Mouse (Mus musculus) liver, embryonic 14.5 days (tissue): Measurements from ENCODE around the gene Hand1. TPM values are rescaled to one million over a fixed set of nuclear protein-coding genes. Genes with fewer than 3 reads are reported as not detected.

ENCODE experiments used
- ATAC-seq: fragments of 200-750 bp; cut with Nextera tagmentation; 2 replicates; pipeline ENCODE4 v1.8.0; 2017; ENCODE audit warnings: moderate number of reproducible peaks, mild to moderate bottlenecking, moderate library complexity; ENCODE audit not compliant: insufficient read depth
- DNase-seq, 3 experiments: peaks; one replicate each; pipeline ENCODE4 v3.0.0-alpha.2; 2012 to 2013; ENCODE audit warnings: low read depth in 3 of 3, low spot score in 3 of 3
- H3K27ac ChIP-seq: fragments of 300-500 bp; sonication (generic); 2 replicates; pipeline ENCODE4 v1.5.1; 2014; ENCODE audit warnings: moderate library complexity, mild to moderate bottlenecking, control low read depth, inconsistent platforms
- H3K27me3 ChIP-seq: fragments of 300-500 bp; sonication (generic); 2 replicates; pipeline ENCODE4 v1.6.1; 2014; ENCODE audit warnings: mild to moderate bottlenecking, low read length, moderate library complexity; ENCODE audit not compliant: control insufficient read depth, insufficient read depth
- H3K36me3 ChIP-seq: fragments of 300-500 bp; sonication (generic); replicated peaks from 2 replicates; pipeline ENCODE4 v1.6.1; 2014; ENCODE audit warnings: low read depth; ENCODE audit not compliant: control insufficient read depth, insufficient read depth
- H3K4me1 ChIP-seq, 2 experiments: fragments of 200-500 bp in 1 of 2; fragments of 300-500 bp in 1 of 2; sonication (generic) in 1 of 2; replicated peaks; 2 replicates each; pipeline ENCODE4 v1.6.1; 2012 to 2014; ENCODE audit warnings: antibody characterized with exemption in 1 of 2, inconsistent platforms in 1 of 2, low read length in 1 of 2; ENCODE audit not compliant: control insufficient read depth in 2 of 2, insufficient read depth in 2 of 2
- H3K4me2 ChIP-seq: fragments of 300-500 bp; sonication (generic); 2 replicates; pipeline ENCODE4 v1.6.1; 2014; ENCODE audit warnings: low read depth, mild to moderate bottlenecking, control low read depth, moderate library complexity
- H3K4me3 ChIP-seq, 2 experiments: fragments of 200-500 bp in 1 of 2; fragments of 300-500 bp in 1 of 2; sonication (generic) in 1 of 2; 2 replicates each; pipeline ENCODE4 v1.5.1; 2012 to 2014; ENCODE audit warnings: low read depth in 2 of 2, low read length in 2 of 2, mild to moderate bottlenecking in 2 of 2, control low read depth in 1 of 2, inconsistent platforms in 1 of 2, moderate library complexity in 1 of 2; ENCODE audit not compliant: insufficient read depth in 1 of 2
- H3K9ac ChIP-seq: fragments of 300-500 bp; sonication (generic); replicated peaks from 2 replicates; pipeline ENCODE4 v1.6.1; 2014; ENCODE audit warnings: mild to moderate bottlenecking, control low read depth, moderate library complexity
- H3K9me3 ChIP-seq: fragments of 300-500 bp; sonication (generic); 2 replicates; pipeline ENCODE4 v1.6.1; 2016; ENCODE audit warnings: low read length, mixed read lengths; ENCODE audit not compliant: control insufficient read depth
- CTCF ChIP-seq: IDR thresholded peaks from 2 replicates; pipeline ENCODE4 v1.5.1; 2016; ENCODE audit warnings: antibody characterized with exemption, low read depth, control low read depth
- EP300 ChIP-seq: IDR thresholded peaks from 2 replicates; pipeline ENCODE4 v1.6.1; 2016; ENCODE audit warnings: antibody characterized with exemption, low read depth
- WGBS: fragments of 180-500 bp; shearing (Covaris S2); extraction: QIAGEN DNeasy Blood & Tissue Kit; methylation state at CpG from one replicate; pipeline ENCODE4 v1.1.7; 2014; ENCODE audit not compliant: insufficient replicate concordance; 5-methylcytosine and 5-hydroxymethylcytosine counted together
- polyA plus RNA-seq, 2 experiments: library from polyadenylated mRNA; depleted of rRNA in 1 of 2; stranded (reverse) in 1 of 2; unstranded in 1 of 2; fragments of >200 nt; fragmentation: Nextera tagmentation in 1 of 2; extraction: Ambion mirVana in 1 of 2; gene quantifications; 2 replicates each; pipeline versions ENCODE4 v1.2.1 to v1.2.3; 2012 to 2014

Gene Hand1
- polyA plus RNA-seq (2012; rRNA removed) (0.19 and 0.32 TPM in 2 replicates), polyA plus RNA-seq (2014; fragmentation: Nextera tagmentation; extraction: Ambion mirVana) (0.18 TPM in 1 of 2 replicates, not detected in the other)

DNA sequence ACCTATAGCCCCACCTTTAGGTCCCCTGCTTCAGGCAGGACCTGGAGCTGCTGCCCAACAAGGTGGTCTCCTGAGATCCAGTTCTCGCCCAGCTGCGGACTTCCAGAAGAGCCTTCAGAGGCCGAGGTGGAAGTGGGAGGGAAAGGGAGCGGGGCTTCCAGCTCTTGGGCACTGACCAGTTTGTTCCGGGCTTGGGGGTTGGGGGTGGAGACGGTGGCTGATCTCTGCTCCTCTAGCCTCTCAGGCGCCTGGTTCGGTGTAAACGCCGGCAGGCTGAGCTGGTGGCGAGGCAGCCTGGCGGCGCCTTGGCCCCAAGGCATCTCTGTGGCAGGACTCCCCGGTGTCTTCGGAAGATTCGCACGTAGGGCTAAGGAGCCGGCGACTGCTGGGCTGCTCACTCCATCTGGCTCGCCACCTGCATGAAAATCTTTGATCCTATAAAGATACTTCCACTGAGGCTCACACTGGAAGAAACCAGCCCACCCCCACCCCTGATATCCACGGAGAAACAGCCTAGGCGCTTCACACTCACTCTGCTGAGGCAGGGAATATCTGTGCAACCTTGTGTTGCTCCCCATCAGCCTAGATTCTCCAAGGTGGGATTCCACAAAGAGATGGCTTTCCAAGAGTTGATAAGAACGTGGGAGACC, at the start of gene Hand1:
Gene Hand1, minus strand, starts transcription at position 267 of the 650 bp plus-strand sequence.
- peaks cover 98% of the 10 kb centered on the region for H3K27me3 ChIP-seq
- no peak within 1 kb of the TSS for H3K4me2 ChIP-seq
- no peak for ATAC-seq
- no peak within 1 kb of the TSS for H3K4me3 ChIP-seq
- no peak for DNase-seq
- H3K9ac ChIP-seq = no peak within 1 kb of the TSS
- TF ChIP-seq EP300 (no peak), CTCF (no peak)
- no peaks in the 10 kb centered on the region for H3K9me3 ChIP-seq
- no peaks in the 10 kb centered on the region for H3K36me3 ChIP-seq
- WGBS = 6% methylated on average over 23 of the region's 23 CpGs
- H3K27ac ChIP-seq = no peak within 1 kb of the TSS
- H3K4me1 ChIP-seq = no peaks in the 10 kb centered on the region

DNA sequence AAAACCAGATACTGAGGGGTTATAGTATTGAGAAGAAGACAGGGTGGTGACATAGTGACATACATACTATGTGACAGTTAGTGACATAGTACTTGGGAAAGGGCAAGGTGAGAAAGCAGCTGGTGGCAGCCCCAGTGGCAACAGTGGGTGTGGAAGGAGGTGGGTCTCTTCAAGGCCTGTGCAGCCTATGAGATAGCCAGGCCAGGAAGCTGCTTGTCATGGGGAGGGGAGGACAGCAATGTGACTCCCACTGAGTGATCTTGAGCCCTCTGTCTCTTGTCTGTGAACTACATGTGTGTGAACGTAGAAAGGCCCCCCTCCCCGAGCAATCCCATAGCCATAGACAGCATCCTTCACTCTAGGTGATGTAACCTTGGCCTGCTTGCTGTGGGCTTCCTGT, 43.5 kb upstream of the Hand1 start:
- Histone ChIP-seq H3K4me3 (no peak overlapping the region), H3K9me3 (no peaks in the 10 kb centered on the region), H3K27me3 (no peaks in the 10 kb centered on the region), H3K4me1 (no peaks in the 10 kb centered on the region), H3K4me2 (no peak overlapping the region), H3K27ac (no peak overlapping the region), H3K36me3 (no peaks in the 10 kb centered on the region), H3K9ac (no peak overlapping the region)
- WGBS = 61% methylated on average over 2 of the region's 2 CpGs
- peak in 2 of 3 experiments; percentile 56 to 69 for DNase-seq
- no peak for ATAC-seq
- TF ChIP-seq EP300 (no peak), CTCF (no peak)

DNA sequence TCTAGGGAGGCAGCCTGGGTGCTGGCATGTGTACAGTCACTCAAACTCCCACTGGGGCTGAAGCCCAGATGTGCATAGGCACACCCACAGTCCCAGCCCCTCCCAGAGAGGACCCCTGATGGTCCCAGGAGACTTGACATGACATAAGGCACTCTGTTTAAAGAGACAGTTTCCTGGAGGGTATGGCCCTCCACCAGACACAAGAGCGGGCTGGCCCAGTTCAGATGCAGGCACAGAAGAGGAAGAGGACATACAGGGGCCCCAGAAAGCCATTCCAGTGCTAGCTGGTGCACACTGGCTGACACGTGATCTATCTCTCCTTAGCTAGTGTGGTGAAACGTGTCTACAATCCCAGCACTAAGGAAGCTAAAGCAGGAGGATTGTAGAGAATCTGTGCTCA, 40.4 kb upstream of the Hand1 start:
- Histone ChIP-seq H3K36me3 (no peaks in the 10 kb centered on the region), H3K9me3 (no peaks in the 10 kb centered on the region), H3K4me1 (no peaks in the 10 kb centered on the region), H3K4me2 (no peak overlapping the region), H3K9ac (no peak overlapping the region), H3K27me3 (no peaks in the 10 kb centered on the region), H3K4me3 (no peak overlapping the region), H3K27ac (no peak overlapping the region)
- WGBS = 14% methylated on average over 3 of the region's 3 CpGs
- TF ChIP-seq EP300 (no peak), CTCF (no peak)
- DNase-seq = no peak
- ATAC-seq = no peak

DNA sequence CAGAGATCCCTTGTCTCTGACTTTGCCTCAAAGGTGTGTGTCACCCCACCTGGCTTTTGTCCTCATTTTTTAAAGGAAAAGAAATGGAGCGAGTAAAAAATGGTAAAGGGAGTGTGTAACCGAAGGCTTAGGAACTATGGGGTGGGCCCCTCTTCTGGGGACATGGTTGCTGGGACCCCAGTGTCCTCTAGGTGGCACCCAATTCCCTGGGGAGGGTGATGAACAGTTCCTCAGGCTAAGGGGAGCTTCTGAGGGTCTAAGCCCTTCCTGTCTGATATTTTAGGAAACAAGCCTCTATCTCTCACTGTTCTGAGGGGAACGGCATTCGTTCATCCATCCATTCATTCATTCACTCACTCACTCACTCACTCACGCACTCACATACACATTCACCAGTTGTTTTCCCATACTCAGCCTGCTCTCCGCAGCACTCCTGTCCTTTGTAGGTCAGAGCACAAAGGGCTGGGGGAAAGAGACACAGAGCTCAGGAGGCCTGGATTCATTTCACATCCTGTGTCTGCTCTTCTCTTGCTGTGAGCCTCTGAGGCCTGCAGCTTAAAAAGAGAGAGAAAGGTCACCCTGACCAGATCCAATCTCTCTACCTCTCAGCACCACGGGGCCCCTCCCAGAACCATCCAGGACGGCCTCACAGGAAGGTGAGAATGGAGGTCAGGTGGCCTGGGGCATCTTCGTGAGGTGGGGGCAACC, 36.3 kb upstream of the Hand1 start:
- no peak for ATAC-seq
- Histone ChIP-seq H3K9ac (no peak overlapping the region), H3K4me2 (no peak overlapping the region), H3K9me3 (no peaks in the 10 kb centered on the region), H3K27ac (no peak overlapping the region), H3K36me3 (no peaks in the 10 kb centered on the region), H3K4me1 (no peaks in the 10 kb centered on the region), H3K4me3 (no peak overlapping the region), H3K27me3 (no peaks in the 10 kb centered on the region)
- WGBS = 33% methylated on average over 9 of the region's 9 CpGs
- no peak for DNase-seq
- TF ChIP-seq EP300 (no peak), CTCF (peak; percentile 59)

DNA sequence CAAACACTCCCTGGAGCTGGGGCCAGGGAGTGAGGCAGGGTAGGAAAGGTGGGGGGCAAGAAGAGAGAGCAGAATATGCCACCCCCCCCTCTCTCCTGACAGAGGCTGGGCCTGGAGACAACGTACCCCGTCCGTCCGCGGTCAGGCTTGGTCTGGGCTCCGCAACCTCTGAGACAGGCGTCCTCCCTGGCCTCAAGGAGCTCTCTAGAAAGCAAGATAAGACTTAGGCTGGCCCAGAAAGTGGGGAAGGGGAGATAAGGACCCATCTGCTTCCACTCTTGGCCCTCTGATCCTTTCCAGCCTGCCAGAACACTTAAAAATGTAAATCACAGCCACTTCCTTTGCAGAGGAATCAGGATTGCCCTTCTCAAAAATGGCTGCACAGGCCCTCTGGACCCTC, 33.8 kb upstream of the Hand1 start:
- no peak for ATAC-seq
- H3K27ac ChIP-seq = no peak overlapping the region

More for the DNA sequence above, 33.8 kb upstream of the Hand1 start:
- Histone ChIP-seq H3K4me1 (no peaks in the 10 kb centered on the region), H3K9ac (no peak overlapping the region), H3K27me3 (no peaks in the 10 kb centered on the region), H3K4me2 (no peak overlapping the region), H3K36me3 (no peaks in the 10 kb centered on the region), H3K4me3 (no peak overlapping the region), H3K9me3 (no peaks in the 10 kb centered on the region)
- no peak for DNase-seq
- no peak for TF ChIP-seq EP300
- WGBS = 12% methylated on average over 7 of the region's 7 CpGs
